Mouse (Mus musculus) heart, adult 2 months (tissue): ENCODE measurements around the gene Eya4.

Experiments
- EP300 ChIP-seq: fragments of 200-500 bp; IDR thresholded peaks from 2 replicates; pipeline ENCODE4 v1.6.1; 2011; ENCODE audit warnings: low read depth, low read length, control low read depth; ENCODE audit not compliant: insufficient read depth
- POLR2A ChIP-seq: fragments of 200-500 bp; IDR thresholded peaks from 2 replicates; pipeline ENCODE4 v1.6.1; 2011; ENCODE audit warnings: mild to moderate bottlenecking, low read depth, low read length, control low read depth; ENCODE audit not compliant: insufficient read depth

DNA sequence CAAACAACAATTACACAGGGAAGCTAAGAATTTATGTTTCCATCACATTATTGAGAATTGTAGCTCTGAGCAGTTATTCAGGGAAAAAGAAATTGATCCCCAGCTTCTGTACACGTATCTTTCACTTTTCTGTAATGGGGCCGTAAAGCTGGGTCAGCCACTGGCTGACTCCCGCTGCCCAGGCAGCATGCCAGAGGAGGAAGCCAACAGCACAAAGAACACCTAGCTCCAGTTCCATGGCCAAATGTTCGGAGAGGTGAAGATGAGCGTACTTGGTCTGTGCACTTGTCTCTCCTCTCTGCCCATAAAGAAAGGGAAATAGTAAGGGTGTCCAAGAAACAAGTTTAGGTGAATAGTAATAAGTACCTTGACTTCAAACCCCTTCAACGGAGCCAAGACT is 22.9 kb downstream of the Eya4 start:
- TF ChIP-seq EP300 (no peak), POLR2A (no peak)
